Mouse (Mus musculus): Measurements from ENCODE around the gene Mthfsd. TPM values are rescaled to one million over a fixed set of nuclear protein-coding genes. Genes with fewer than 3 reads are reported as not detected.
A peak's percentile ranks its signal among the peaks of the same experiment; 100 is the strongest.

The Mthfsd gene
- polyA plus RNA-seq, 1 experiment = not detected

DNA sequence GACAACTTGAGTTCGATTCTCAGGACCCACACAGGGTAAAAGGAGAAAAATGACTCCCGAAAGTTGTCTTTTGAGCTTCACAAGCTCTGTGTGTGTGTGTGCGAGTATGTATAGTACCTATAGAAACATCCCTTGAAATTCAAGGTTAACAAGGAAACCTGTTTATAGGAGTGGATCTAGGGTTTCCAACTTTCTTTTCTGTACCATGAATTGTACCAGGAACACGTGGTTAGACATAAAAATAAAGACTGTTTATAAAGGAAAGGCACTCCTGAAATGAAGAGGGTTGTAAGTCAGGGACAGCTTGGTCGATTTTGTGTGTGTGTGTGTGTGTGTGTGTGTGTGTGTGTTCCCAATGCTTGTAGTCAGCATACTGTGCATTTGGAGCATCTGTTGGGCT, 465 bp upstream of the Mthfsd start:
- WGBS = 8% methylated on average over 5 of the region's 5 CpGs

DNA sequence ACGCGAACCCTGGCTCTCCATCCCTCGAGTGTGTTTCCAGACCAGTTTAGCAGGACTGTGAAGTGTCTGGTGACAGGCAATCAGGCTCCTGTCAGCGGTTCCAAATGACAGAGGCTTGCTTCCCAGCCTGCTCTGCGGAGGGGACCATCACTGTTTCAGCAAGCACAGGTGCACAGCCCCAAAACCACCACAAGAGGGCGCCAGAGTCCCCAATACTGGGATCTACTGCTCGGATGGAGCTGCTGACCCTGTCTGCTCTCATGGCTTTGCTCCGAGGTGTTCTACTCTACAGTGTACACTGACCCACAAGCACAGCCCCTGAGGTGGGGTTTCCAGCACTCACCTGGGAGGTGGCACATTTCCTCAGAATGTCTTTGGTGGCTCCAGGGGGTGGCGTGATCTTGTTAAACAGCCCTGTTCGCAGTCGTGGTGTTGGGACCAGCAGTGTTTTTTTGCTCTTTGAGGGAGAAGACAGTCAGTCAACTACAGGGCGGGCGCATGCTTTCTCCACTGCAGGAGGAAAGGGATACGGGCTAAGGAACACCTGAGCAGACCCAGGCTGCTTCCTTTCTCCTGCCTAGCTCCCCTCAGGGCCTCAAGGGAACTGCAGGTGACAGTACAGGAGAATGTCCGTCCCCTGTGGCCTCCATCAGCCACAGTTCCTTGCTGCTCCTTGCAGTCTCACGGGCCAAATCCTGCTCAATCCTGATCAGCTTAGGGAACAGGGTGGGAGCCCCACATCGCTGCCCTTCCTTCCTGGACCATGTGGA, 4.0 kb downstream of the Mthfsd start:
- 55% methylated on average over 17 of the region's 17 CpGs for WGBS
- Histone ChIP-seq H3K4me1 (ENCODE audit: control insufficient read depth, insufficient read depth, low read length) (0 out of 2 replicates have a peak, but pooled peaks cover 6% of the 10 kb centered on the region), H3K4me3 (ENCODE audit: insufficient read depth, low read depth, low read length) (no peak overlapping the region), H3K27ac (ENCODE audit: insufficient read depth, low read depth, low read length) (no peak overlapping the region)
- TF ChIP-seq CTCF (IDR thresholded peaks at IDR 0.05; ENCODE audit: insufficient read depth, low read depth, low read length) = peak; percentile 82
- TF ChIP-seq POLR2A (IDR thresholded peaks at IDR 0.05; ENCODE audit: insufficient read depth, low read depth, low read length) = no peak

More for the DNA sequence above, 465 bp upstream of the Mthfsd start:
- H3K4me3 ChIP-seq (ENCODE audit: insufficient read depth, low read depth, low read length) = peak overlapping the region; percentile 84
- H3K4me1 ChIP-seq (ENCODE audit: control insufficient read depth, insufficient read depth, low read length) = 0 out of 2 replicates have a peak, but pooled peaks cover 6% of the 10 kb centered on the region
- no peak overlapping the region for H3K27ac ChIP-seq (ENCODE audit: insufficient read depth, low read depth, low read length)
- TF ChIP-seq POLR2A (IDR thresholded peaks at IDR 0.05; ENCODE audit: insufficient read depth, low read depth, low read length) (no peak), CTCF (IDR thresholded peaks at IDR 0.05; ENCODE audit: insufficient read depth, low read depth, low read length) (no peak)

DNA sequence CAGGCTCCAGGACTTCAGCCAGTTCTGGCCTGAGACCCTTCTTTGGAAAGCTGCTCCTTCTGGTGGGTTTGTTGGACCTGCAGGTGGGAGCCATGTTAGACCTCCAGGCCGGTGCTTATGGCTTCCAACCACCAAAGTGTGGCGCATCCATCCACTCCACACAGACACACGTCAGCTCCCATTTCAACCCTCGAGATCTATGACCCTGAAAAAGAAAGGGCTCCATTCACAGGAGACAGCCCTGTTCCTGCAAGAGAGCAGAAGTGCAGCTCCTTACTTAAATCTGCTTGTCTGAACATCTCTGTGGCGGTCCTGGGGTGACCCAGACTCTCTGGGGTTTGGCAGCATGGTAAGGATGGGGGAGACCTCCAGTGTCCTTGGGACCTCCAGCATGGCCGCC, 14.7 kb downstream of the Mthfsd start:
- Histone ChIP-seq H3K4me1 (ENCODE audit: control insufficient read depth, insufficient read depth, low read length) (no peaks in the 10 kb centered on the region), H3K27ac (ENCODE audit: insufficient read depth, low read depth, low read length) (no peak overlapping the region), H3K4me3 (ENCODE audit: insufficient read depth, low read depth, low read length) (no peak overlapping the region)
- WGBS = 56% methylated on average over 6 of the region's 6 CpGs
- TF ChIP-seq CTCF (IDR thresholded peaks at IDR 0.05; ENCODE audit: insufficient read depth, low read depth, low read length) (no peak), POLR2A (IDR thresholded peaks at IDR 0.05; ENCODE audit: insufficient read depth, low read depth, low read length) (no peak)

GRCm38 (mm10) chr8:121092627-121093026, 15.6 kb downstream of the Mthfsd start:
- Histone ChIP-seq H3K4me3 (ENCODE audit: insufficient read depth, low read depth, low read length) (no peak overlapping the region), H3K4me1 (ENCODE audit: control insufficient read depth, insufficient read depth, low read length) (no peaks in the 10 kb centered on the region), H3K27ac (ENCODE audit: insufficient read depth, low read depth, low read length) (no peak overlapping the region)
- no peak for TF ChIP-seq POLR2A (IDR thresholded peaks at IDR 0.05; ENCODE audit: insufficient read depth, low read depth, low read length)
- peak; percentile 80; the same call in 1 of the 2 replicates for TF ChIP-seq CTCF (IDR thresholded peaks at IDR 0.05; ENCODE audit: insufficient read depth, low read depth, low read length)
- WGBS = 2% methylated on average over 16 of the region's 16 CpGs

- Histone ChIP-seq H3K4me3 (ENCODE audit: insufficient read depth, low read depth, low read length) (no peak overlapping the region), H3K4me1 (ENCODE audit: control insufficient read depth, insufficient read depth, low read length) (no peaks in the 10 kb centered on the region), H3K27ac (ENCODE audit: insufficient read depth, low read depth, low read length) (no peak overlapping the region)
- no peak for TF ChIP-seq POLR2A (IDR thresholded peaks at IDR 0.05; ENCODE audit: insufficient read depth, low read depth, low read length)
- TF ChIP-seq CTCF (IDR thresholded peaks at IDR 0.05; ENCODE audit: insufficient read depth, low read depth, low read length) = no peak
- WGBS = 32% methylated on average over 6 of the region's 6 CpGs
Observed at GRCm38 (mm10) chr8:121092141-121092540, 16.1 kb downstream of the Mthfsd start.

DNA sequence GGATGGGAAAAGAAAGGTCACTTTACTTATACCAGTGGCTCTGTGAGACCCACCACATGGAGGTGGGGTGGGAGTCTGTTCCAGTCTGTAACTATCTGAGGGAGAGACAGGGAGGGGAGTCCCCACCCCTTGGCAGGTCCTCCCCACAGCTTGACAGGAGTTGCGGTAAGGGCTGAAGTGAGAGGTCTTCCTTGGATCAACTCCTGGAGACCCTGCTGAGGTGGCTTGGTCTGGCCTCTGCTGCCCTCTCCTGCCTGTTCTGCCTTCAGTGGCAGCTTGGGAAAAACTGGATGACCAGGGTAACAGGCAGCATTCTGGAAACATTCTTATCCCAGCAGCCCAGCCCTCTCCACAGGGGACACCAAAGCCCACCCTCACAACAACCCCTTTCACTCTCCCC, 17.5 kb downstream of the Mthfsd start:
- H3K4me3 ChIP-seq (ENCODE audit: insufficient read depth, low read depth, low read length) = no peak overlapping the region
- H3K4me1 ChIP-seq (ENCODE audit: control insufficient read depth, insufficient read depth, low read length) = no peaks in the 10 kb centered on the region
- no peak overlapping the region for H3K27ac ChIP-seq (ENCODE audit: insufficient read depth, low read depth, low read length)
- 0% methylated on average over 1 of the region's 1 CpGs for WGBS
- TF ChIP-seq CTCF (IDR thresholded peaks at IDR 0.05; ENCODE audit: insufficient read depth, low read depth, low read length) (no peak), POLR2A (IDR thresholded peaks at IDR 0.05; ENCODE audit: insufficient read depth, low read depth, low read length) (no peak)

- Histone ChIP-seq H3K4me1 (ENCODE audit: control insufficient read depth, insufficient read depth, low read length) (peaks cover 2% of the 10 kb centered on the region; the same call in 1 of the 2 replicates), H3K4me3 (ENCODE audit: insufficient read depth, low read depth, low read length) (no peak overlapping the region), H3K27ac (ENCODE audit: insufficient read depth, low read depth, low read length) (no peak overlapping the region)
- 4% methylated on average over 32 of the region's 32 CpGs for WGBS
- TF ChIP-seq CTCF (IDR thresholded peaks at IDR 0.05; ENCODE audit: insufficient read depth, low read depth, low read length) (no peak), POLR2A (IDR thresholded peaks at IDR 0.05; ENCODE audit: insufficient read depth, low read depth, low read length) (no peak)
Observed at GRCm38 (mm10) chr8:121089631-121090380, 18.4 kb downstream of the Mthfsd start.

GRCm38 (mm10) chr8:121088871-121089630, 19.1 kb downstream of the Mthfsd start:
- 5% methylated on average over 40 of the region's 40 CpGs for WGBS
- H3K4me1 ChIP-seq (ENCODE audit: control insufficient read depth, insufficient read depth, low read length) = peaks cover 9% of the 10 kb centered on the region
- no peak overlapping the region for H3K4me3 ChIP-seq (ENCODE audit: insufficient read depth, low read depth, low read length)
- H3K27ac ChIP-seq (ENCODE audit: insufficient read depth, low read depth, low read length) = no peak overlapping the region
- TF ChIP-seq POLR2A (IDR thresholded peaks at IDR 0.05; ENCODE audit: insufficient read depth, low read depth, low read length) = no peak
- no peak for TF ChIP-seq CTCF (IDR thresholded peaks at IDR 0.05; ENCODE audit: insufficient read depth, low read depth, low read length)
